Mouse (Mus musculus) splenic B cell, adult 2 months (primary cell): Measurements from ENCODE around the gene Selenos.

Experiments
- DNase-seq: peaks from one replicate; pipeline ENCODE4 v3.0.0-alpha.2; 2011; ENCODE audit warnings: low read depth, low spot score
- H3K27me3 ChIP-seq: 2 replicates; pipeline ENCODE4 v1.6.1; 2012; ENCODE audit warnings: mild to moderate bottlenecking, low read length, moderate library complexity, mixed read lengths; ENCODE audit not compliant: control insufficient read depth, poor library complexity, insufficient read depth, severe bottlenecking
- H3K36me3 ChIP-seq: 2 replicates; pipeline ENCODE4 v1.6.1; 2012; ENCODE audit warnings: mild to moderate bottlenecking, low read length, moderate library complexity, mixed read lengths; ENCODE audit not compliant: control insufficient read depth, poor library complexity, insufficient read depth, severe bottlenecking

Selenos gene

GRCm38 (mm10) chr7:66105771-66106170, 26.3 kb downstream of the Selenos start:
- Histone ChIP-seq H3K36me3 (no peaks in the 10 kb centered on the region), H3K27me3 (no peaks in the 10 kb centered on the region)
- DNase-seq = no peak

DNA sequence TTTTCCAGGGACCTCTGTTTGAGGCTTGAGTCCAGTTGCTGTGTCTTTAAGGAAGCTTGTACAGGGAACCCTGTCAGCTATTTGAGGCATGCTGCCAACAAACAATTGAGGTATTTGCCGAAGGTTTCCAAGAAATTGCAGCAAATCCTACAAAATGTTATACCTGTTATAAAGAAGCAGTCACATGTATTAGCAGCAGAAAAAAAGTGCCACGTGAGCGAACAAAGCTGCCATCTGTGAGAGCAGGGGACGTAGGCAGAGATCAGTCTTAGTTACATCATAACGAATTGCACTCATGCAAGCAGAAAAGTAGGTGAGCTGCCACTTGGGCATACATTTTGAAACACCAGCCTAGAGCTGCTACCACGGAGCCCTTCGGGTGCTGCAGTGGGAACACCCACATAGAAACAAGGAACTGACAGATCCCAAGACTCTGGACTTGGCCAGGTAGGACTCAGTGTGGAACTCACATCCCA, 27.2 kb downstream of the Selenos start:
- no peak for DNase-seq
- no peaks in the 10 kb centered on the region for H3K27me3 ChIP-seq
- no peaks in the 10 kb centered on the region for H3K36me3 ChIP-seq

DNA sequence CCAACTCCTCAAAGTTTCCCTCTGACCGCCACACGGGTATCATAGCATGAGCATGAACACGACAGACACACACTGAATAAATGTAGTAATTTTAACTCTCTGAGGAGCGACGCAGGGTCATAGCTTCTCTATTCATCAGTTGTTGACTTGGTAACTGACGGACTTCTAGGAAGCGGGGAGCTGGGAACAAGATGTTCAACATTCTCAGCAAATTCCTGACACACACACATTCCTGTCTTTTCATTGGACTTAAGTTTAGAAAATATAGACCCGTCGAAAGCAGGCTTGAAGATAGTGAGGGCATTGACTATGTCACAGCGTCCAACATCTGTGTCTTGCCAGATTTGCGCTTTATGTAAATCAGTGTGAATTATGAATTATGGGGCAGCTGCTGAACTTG, 27.8 kb downstream of the Selenos start:
- H3K36me3 ChIP-seq = no peaks in the 10 kb centered on the region
- H3K27me3 ChIP-seq = no peaks in the 10 kb centered on the region
- no peak for DNase-seq

GRCm38 (mm10) chr7:66107930-66108329, 28.5 kb downstream of the Selenos start:
- Histone ChIP-seq H3K36me3 (no peaks in the 10 kb centered on the region), H3K27me3 (no peaks in the 10 kb centered on the region)
- peak; percentile 60 for DNase-seq

DNA sequence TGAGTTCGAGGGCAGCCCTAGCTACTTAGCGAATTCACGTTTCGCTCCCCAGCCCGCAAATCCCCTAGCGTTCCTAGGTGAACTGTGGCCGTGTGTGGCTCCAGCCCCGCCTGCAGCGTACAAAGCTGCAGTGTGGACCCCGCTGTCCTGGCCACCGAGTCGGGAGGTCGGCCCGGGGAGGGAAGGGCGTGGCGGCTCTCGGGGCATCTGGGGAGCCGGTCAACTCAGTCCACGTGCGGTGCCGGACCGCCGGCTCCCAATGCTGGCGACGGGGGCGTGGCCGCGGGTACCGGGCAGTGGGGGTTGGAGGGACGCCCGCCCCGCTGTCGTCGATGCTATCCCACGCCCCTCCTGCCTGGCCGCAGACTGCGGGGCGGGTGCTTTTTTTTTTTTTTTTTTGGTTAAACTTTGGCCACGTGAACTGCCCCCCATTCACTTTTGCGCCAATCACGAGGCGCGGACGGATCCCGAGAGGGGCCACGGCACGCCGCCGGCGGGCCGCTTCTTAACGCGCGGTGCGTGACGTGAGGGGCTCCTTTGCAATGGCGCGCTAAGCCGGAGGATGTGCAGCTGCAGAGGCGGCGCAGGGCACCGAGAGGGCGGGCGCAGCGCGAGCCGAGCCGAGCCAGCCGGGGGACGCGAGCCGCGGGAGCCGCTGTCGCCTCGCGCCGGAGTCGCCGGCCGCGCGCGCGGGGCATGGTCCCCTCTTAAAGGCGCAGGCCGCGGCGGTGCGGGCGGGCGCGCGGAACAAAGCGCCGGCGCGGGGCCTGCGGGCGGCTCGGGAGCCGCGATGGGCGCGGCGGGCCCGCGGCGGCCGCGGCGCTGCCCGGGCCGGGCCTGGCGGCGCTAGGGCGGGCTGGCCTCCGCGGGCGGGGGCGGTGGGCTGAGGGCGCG, 29.8 kb downstream of the Selenos start, which contains the start of gene Chsy1:
Gene Chsy1 (plus strand): TSS at position 555 of the 894 bp plus-strand sequence.
- no peaks in the 10 kb centered on the region for H3K27me3 ChIP-seq
- peak; percentile 91 for DNase-seq
- H3K36me3 ChIP-seq = no peaks in the 10 kb centered on the region

- no peaks in the 10 kb centered on the region for H3K36me3 ChIP-seq
- peak; percentile 56 for DNase-seq
These were observed 30.6 kb downstream of the Selenos start for GRCm38 (mm10) chr7:66109855-66110635.

GRCm38 (mm10) chr7:66110636-66111112, 31.2 kb downstream of the Selenos start:
- H3K36me3 ChIP-seq = no peaks in the 10 kb centered on the region
- H3K27me3 ChIP-seq = no peaks in the 10 kb centered on the region
- DNase-seq = peak; percentile 41

More at GRCm38 (mm10) chr7:66109855-66110635, 30.6 kb downstream of the Selenos start:
- no peaks in the 10 kb centered on the region for H3K27me3 ChIP-seq

DNA sequence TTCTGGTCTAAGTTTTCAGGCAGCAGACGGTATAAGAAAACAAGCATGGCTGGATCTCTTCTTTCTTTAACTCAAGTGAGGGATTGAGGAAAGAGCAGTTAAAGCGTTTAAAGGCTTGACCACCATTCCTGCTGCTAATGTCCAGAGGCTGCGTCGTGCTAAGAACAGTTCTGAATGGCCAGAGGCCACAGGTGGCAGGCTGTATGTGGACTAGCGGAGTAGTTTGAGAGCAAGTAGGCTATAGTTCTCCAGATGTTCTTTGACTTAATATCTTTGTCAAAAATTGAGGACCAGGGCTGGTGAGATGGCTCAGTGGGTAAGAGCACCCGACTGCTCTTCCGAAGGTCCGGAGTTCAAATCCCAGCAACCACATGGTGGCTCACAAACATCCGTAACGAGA, 31.8 kb downstream of the Selenos start:
- Histone ChIP-seq H3K36me3 (no peaks in the 10 kb centered on the region), H3K27me3 (no peaks in the 10 kb centered on the region)
- DNase-seq = no peak

GRCm38 (mm10) chr7:66113561-66113960, 34.1 kb downstream of the Selenos start:
- Histone ChIP-seq H3K36me3 (no peaks in the 10 kb centered on the region), H3K27me3 (no peaks in the 10 kb centered on the region)
- DNase-seq = no peak

GRCm38 (mm10) chr7:66115821-66116343, 36.4 kb downstream of the Selenos start:
- peak; percentile 73 for DNase-seq
- Histone ChIP-seq H3K36me3 (no peaks in the 10 kb centered on the region), H3K27me3 (no peaks in the 10 kb centered on the region)

- DNase-seq = no peak
- no peaks in the 10 kb centered on the region for H3K36me3 ChIP-seq
- H3K27me3 ChIP-seq = no peaks in the 10 kb centered on the region
These were observed 37.5 kb downstream of the Selenos start for GRCm38 (mm10) chr7:66116906-66117482.

- Histone ChIP-seq H3K27me3 (no peaks in the 10 kb centered on the region), H3K36me3 (no peaks in the 10 kb centered on the region)
- no peak for DNase-seq
These were observed 38.6 kb downstream of the Selenos start for GRCm38 (mm10) chr7:66118046-66118445.

DNA sequence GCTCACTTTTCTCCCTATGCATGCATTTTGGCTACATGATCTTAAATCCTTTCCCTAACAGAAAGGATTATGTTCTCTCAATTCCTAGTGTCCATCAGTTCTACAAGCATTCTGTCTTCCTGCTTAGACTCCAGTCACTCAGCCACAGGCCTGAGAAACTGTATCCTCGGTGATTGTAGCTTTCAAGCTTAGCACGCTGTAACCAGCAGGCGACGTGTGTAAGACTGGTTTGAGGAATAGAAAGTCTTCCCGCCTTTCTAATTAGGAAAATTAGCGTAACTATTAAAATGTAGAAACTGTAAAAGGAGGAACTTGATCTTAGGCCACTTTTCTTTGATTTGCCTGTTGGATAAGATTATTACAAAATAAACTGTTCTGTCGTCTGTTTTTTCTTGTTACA, 39.3 kb downstream of the Selenos start:
- Histone ChIP-seq H3K36me3 (no peaks in the 10 kb centered on the region), H3K27me3 (no peaks in the 10 kb centered on the region)
- peak; percentile 52 for DNase-seq

DNA sequence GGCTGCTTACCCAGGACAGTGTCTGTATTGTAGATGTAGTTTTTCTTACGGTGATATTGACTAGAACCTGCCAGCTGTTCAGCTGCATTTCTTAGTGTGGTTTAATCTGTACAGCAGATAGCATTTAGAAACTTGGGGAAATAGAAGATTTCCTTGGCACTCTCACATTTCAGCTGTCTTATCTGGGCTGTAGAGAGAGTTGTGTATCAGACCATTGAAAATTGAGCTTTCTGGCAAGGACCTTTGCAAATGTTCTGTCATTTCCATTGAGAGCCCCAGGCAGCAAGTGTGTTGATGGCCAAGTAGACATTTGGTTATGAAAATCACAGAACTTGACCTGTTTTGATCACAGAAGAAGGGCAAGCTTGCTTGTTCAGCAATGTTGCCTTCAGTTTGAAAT, 40.7 kb downstream of the Selenos start:
- Histone ChIP-seq H3K36me3 (no peaks in the 10 kb centered on the region), H3K27me3 (no peaks in the 10 kb centered on the region)
- no peak for DNase-seq
